Mouse (Mus musculus) thymus, postnatal 36 days (tissue): ENCODE measurements around the gene Rcvrn.

ENCODE experiments used
- DNase-seq, 2 experiments: peaks; one replicate each; pipeline ENCODE4 v3.0.0; 2022; ENCODE audit warnings: mixed read lengths in 2 of 2

The Rcvrn gene

GRCm38 (mm10) chr11:67694703-67695376 is at the start of gene Rcvrn:
Gene Rcvrn, plus strand, starts transcription at chr11:67695326.
- no peak for DNase-seq

DNA sequence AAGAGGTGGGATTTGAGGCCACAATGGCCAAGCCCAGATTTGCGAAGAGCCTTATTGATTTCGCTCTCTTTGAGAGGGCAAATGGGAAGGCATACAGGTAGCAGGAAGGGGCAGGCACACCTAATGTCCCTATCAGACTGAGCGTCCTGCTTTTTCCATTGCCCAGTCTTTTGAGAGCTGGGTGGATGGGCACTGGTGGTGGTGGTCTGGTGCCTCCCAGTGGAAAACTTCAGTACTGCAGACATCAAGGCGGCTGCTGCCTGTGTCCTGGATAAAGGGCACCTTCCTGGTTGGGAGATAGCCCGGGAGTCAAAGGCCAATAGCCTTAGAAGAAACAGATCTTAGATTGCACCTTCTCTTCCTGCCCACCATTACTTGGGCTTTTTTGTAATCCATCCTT is 47.4 kb upstream of the Rcvrn start:
- peak; percentile 14 to 22 for DNase-seq

GRCm38 (mm10) chr11:67648651-67649407 is 46.3 kb upstream of the Rcvrn start:
- no peak for DNase-seq

DNA sequence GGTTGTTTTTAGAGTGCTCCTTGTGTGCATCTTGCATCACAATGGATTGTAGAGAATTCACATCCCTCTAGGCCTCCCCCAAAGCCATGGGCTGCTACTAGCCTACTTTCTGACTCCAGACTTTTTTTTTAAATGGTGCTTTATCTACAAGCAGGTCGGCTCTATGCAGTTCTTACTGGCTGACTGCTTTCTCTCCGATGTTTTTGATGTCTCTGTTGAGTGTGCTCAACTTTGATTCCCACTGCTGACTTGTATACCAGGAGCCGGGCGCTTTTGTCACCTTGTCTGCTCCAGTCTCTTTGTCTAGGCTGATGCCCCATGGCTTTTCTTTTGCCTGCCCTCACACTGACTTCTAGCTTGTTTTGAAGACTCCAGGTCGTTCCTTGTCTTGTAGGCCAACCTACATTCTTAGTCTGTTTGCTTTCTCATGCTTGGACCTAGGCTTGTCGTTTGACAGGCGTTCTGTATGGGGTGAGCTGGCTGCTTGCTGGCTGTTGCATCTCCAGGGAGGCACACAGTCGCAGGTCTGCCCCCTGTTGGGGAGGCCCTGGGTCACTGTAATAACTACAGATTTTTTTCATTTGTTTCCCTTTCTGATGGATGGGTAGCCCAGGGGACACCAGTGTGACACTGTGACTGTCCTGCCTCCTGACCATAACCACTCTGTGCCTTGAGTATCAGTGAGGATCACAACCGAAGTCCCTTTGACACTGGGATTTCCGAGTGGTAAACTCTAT is 45.0 kb upstream of the Rcvrn start:
- no peak for DNase-seq

- no peak for DNase-seq
Observed at GRCm38 (mm10) chr11:67651731-67652130, 43.4 kb upstream of the Rcvrn start.

GRCm38 (mm10) chr11:67652194-67652892 is 42.8 kb upstream of the Rcvrn start:
- DNase-seq: no peak

DNA sequence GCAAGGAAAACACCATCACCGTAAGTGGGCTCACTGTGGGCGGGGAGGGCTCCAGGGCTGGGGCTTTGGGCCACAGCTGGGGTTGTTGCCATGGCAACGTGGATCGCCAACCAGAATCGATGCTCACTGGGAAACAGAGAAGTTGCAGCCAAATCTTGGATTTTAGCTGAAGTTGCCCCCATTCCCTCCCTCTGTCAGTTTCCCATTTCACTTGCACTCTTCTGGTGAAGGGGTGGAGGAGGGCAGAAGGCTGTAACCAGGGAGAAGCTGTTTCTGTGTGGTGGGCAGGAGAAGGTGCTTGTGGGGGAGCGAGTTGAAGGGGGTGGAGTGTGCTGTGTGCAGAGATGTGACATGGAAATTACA is 42.3 kb upstream of the Rcvrn start:
- no peak for DNase-seq

- DNase-seq: no peak
Observed at GRCm38 (mm10) chr11:67653521-67654090, 41.5 kb upstream of the Rcvrn start.

DNA sequence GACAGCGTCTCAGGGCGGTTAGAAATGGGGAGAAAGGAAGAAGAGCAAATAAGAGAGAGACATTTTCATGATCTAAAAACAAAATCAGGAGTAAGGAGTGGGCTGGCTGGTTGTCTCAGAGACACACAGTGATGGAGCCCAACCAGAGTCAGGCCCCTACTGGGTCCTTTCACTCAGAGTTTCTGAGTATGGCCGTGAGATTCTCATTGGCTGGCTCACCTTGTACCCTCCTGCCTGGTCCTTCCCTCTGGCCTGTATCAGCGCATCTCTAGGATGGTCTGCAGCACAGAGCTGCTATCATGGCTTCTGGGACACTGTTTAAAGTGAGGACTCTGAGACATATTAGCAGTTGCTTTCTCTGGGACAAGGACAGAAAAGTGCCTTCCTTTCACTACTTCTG is 40.6 kb upstream of the Rcvrn start:
- no peak for DNase-seq

- DNase-seq: no peak
Observed at GRCm38 (mm10) chr11:67655236-67655959, 39.7 kb upstream of the Rcvrn start.

DNA sequence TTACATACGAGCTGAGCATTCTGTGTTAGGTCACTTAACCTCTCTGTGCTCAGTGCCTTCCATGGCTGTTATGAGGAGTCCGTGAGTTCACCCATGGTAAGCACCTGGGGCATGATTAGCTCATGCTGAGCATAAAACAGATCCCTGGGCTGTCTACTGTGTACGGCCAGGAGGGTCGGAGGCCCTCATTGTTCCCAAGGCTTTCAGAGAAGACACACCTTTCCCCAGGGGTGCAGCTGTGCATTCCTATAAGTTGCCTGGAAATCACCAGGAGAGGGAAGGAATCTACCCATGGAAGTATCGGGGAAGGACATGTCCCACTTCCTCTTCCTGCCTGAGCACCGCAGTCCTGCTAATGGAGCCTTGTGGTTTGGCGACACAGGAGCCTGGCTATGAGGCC is 38.8 kb upstream of the Rcvrn start:
- no peak for DNase-seq

- no peak for DNase-seq
Observed at GRCm38 (mm10) chr11:67656811-67657210, 38.3 kb upstream of the Rcvrn start.

GRCm38 (mm10) chr11:67657685-67658382 is 37.3 kb upstream of the Rcvrn start:
- DNase-seq: peak; percentile 11 to 14

DNA sequence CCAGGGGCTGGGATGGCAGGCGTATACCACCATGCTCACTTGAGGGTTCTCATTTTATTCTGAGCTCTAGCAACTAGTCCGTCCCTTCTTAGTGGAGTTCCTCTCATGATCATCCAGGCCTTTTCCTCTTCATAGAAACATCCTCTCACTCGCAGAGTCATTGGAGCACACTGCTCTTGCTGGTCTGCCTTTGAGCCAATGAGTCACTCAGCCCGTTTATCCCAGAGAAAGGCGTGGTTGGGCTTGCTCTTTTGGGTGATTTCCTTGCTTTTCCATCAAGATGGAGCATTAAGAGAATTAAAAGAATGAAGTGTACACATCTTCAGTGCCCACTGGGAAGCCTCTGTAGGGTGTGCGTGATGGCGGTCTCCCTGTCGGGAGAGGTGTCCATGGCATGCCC is 33.7 kb upstream of the Rcvrn start:
- DNase-seq: no peak

DNA sequence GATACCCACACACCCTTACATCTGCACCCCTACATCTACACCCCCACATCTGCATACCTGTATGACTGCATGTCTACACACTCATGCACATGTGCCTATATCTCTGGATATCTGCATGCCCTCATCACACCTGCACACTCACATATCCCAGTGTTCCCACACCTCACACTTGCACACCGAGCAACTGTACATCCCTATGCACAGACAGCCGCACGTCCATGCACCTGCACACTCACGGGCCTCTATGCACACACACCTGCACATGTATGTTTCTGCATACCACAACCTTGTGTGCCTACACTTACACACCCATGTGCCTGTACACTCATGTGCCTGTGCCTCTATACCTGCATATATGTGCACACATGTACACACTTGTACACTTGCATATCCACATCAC is 31.7 kb upstream of the Rcvrn start:
- DNase-seq: no peak

DNA sequence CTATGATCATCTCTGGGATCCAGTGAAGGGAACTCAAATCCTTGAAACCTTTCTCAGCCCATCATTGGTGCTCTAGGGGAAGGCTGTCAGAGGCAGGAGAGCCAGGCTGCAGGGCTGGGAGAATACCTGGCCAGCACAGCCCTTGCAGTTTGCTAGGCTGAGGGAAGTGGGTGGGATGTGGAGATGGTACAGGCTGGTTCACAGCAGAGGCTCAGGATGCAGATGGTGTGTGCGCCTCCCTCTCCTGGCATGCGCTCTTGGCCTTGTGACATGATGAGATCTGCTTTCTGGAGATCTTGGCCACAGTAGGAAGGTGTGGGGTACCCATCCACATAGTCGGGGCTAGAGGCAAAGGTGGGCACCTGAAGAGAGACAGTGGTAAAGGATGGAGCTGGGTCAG is 30.9 kb upstream of the Rcvrn start:
- no peak for DNase-seq

DNA sequence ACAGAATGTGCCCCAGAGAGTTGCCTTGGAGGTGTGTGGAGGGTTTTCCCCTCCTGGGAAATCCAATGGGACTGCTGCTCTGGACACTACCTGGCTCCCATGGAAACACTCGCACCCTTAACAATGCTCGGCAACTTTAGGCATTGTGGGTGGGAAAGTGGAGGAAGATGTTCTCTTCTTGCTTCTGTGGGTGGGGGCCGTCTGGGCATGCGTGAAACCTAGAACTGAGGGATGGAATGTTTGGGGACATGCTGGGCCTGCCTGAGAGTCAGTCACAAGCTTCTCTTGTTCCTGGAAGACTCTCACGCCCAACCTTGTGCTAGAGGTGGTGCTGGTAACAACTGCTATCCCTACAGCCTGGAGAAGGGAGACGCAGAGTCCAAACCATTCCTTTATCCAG is 30.2 kb upstream of the Rcvrn start:
- no peak for DNase-seq

- no peak for DNase-seq
Observed at GRCm38 (mm10) chr11:67666129-67666528, 29.0 kb upstream of the Rcvrn start.

- DNase-seq: no peak
Observed at GRCm38 (mm10) chr11:67667531-67668332, 27.4 kb upstream of the Rcvrn start.

GRCm38 (mm10) chr11:67668460-67669007 is 26.6 kb upstream of the Rcvrn start:
- DNase-seq: no peak
